Comparison of ENCODE assay signal across 25 mouse cellular contexts in genomic region chr7:134093871-134094270, GRCm38 (mm10).
DNase-seq lines count a peak whose midpoint lies in the region; ATAC-seq and TF ChIP-seq lines count a peak whose summit lies in the region.
"Had no signal": no experiment of that assay in that cellular context is flagged by ENCODE, and none has a peak within 500 bp of the region (broad histone marks: within the 10 kb centered on the region; RNA-seq: fewer than 3 reads in every experiment).

No protein-coding gene starts in this region.

- H3K4me3 ChIP-seq in embryonic facial prominence, embryonic 13.5 days: no peak overlapping the region
- H3K4me3 ChIP-seq in embryonic facial prominence, embryonic 10.5 days: no peak overlapping the region
- H3K4me3 ChIP-seq in midbrain, embryonic 11.5 days (ENCODE audit: low read depth, low read length): no peak overlapping the region
- no peak overlapping the region for H3K4me3 ChIP-seq in midbrain, postnatal 0 days (ENCODE audit: low read depth, low read length)
- no peak overlapping the region for H3K4me3 ChIP-seq in embryonic facial prominence, embryonic 14.5 days (ENCODE audit: low read depth, low read length)
- no peak overlapping the region for H3K4me3 ChIP-seq in limb, embryonic 15.5 days
- H3K4me3 ChIP-seq: heart, embryonic 13.5 days; hindbrain, embryonic 10.5 days; hindbrain, embryonic 15.5 days; layer of hippocampus, adult 2 months; midbrain, embryonic 15.5 days had no signal

- TF ChIP-seq CTCF in midbrain, postnatal 0 days (IDR thresholded peaks at IDR 0.05): no peak

- H3K4me2 ChIP-seq in embryonic facial prominence, embryonic 13.5 days: no peak overlapping the region
- no peak overlapping the region for H3K4me2 ChIP-seq in midbrain, embryonic 11.5 days
- H3K4me2 ChIP-seq in midbrain, postnatal 0 days (ENCODE audit: low read depth, low read length, poor library complexity, severe bottlenecking): no peak overlapping the region
- H3K4me2 ChIP-seq in embryonic facial prominence, embryonic 14.5 days (ENCODE audit: low read depth, low read length): no peak overlapping the region
- no peak overlapping the region for H3K4me2 ChIP-seq in limb, embryonic 15.5 days
- H3K4me2 ChIP-seq: heart, embryonic 13.5 days; hindbrain, embryonic 15.5 days; midbrain, embryonic 15.5 days had no signal

- no peaks in the 10 kb centered on the region for H3K27me3 ChIP-seq in embryonic facial prominence, embryonic 13.5 days
- no peaks in the 10 kb centered on the region for H3K27me3 ChIP-seq in embryonic facial prominence, embryonic 10.5 days (replicated peaks; ENCODE audit: low read depth, poor library complexity, severe bottlenecking)
- no peaks in the 10 kb centered on the region for H3K27me3 ChIP-seq in midbrain, embryonic 11.5 days (ENCODE audit: control insufficient read depth, insufficient read depth, low read length)
- H3K27me3 ChIP-seq in midbrain, postnatal 0 days (ENCODE audit: insufficient read depth, low read length): no peaks in the 10 kb centered on the region
- no peaks in the 10 kb centered on the region for H3K27me3 ChIP-seq in embryonic facial prominence, embryonic 14.5 days (replicated peaks; ENCODE audit: control insufficient read depth, insufficient read depth, low read length)
- H3K27me3 ChIP-seq in limb, embryonic 15.5 days: no peaks in the 10 kb centered on the region
- H3K27me3 ChIP-seq: heart, embryonic 13.5 days; hindbrain, embryonic 15.5 days; midbrain, embryonic 15.5 days had no signal

- H3K9ac ChIP-seq in embryonic facial prominence, embryonic 13.5 days: no peak overlapping the region
- no peak overlapping the region for H3K9ac ChIP-seq in midbrain, embryonic 11.5 days (ENCODE audit: low read length)
- H3K9ac ChIP-seq in midbrain, postnatal 0 days (replicated peaks; ENCODE audit: low read length, poor library complexity, severe bottlenecking): no peak overlapping the region
- H3K9ac ChIP-seq in embryonic facial prominence, embryonic 14.5 days (ENCODE audit: low read depth, low read length): no peak overlapping the region
- H3K9ac ChIP-seq in limb, embryonic 15.5 days: no peak overlapping the region
- H3K9ac ChIP-seq: forebrain, postnatal 0 days; heart, embryonic 13.5 days; hindbrain, embryonic 15.5 days; liver, embryonic 14.5 days; midbrain, embryonic 15.5 days had no signal

- ATAC-seq in embryonic facial prominence, embryonic 13.5 days (ENCODE audit: insufficient number of reproducible peaks, insufficient read depth, low FRiP score, low TSS enrichment, low read depth): no peak
- no peak for ATAC-seq in midbrain, embryonic 11.5 days (ENCODE audit: low FRiP score)
- no peak for ATAC-seq in midbrain, postnatal 0 days (ENCODE audit: low FRiP score)
- ATAC-seq in embryonic facial prominence, embryonic 14.5 days (ENCODE audit: low read depth): no peak
- ATAC-seq in limb, embryonic 15.5 days (ENCODE audit: insufficient number of reproducible peaks, low FRiP score, low TSS enrichment, low read depth): 0 out of 2 replicates have a peak, but pooled peaks have one; percentile 40
- ATAC-seq: CD4-positive, CD25-positive, alpha-beta regulatory T cell, adult 4 months; forebrain, postnatal 0 days; inflammation-experienced regulatory T-cells, adult 6 months; midbrain, embryonic 15.5 days had no signal

- WGBS in embryonic facial prominence, embryonic 13.5 days: 33% methylated on average over 2 of the region's 2 CpGs
- 74% methylated on average over 2 of the region's 2 CpGs for WGBS in embryonic facial prominence, embryonic 10.5 days
- 69% methylated on average over 2 of the region's 2 CpGs for WGBS in midbrain, embryonic 11.5 days
- WGBS in midbrain, postnatal 0 days: 34% methylated on average over 2 of the region's 2 CpGs
- 29% methylated on average over 2 of the region's 2 CpGs for WGBS in embryonic facial prominence, embryonic 14.5 days
- WGBS in limb, embryonic 15.5 days: 22% methylated on average over 2 of the region's 2 CpGs

- DNase-seq in embryonic facial prominence, embryonic 10.5 days (ENCODE audit: low spot score): no peak
- DNase-seq in midbrain, embryonic 11.5 days (ENCODE audit: low spot score, missing footprints): peak; percentile 44
- DNase-seq in midbrain, postnatal 0 days (ENCODE audit: low spot score): no peak
- DNase-seq in embryonic facial prominence, embryonic 14.5 days (ENCODE audit: low spot score): peak; percentile 60
- DNase-seq in layer of hippocampus, postnatal 36 days: no peak
- no peak for DNase-seq in right cerebral cortex, postnatal 4 days
- DNase-seq: cerebellum, adult 18-20 months; cerebellum, postnatal 10 days; forebrain, postnatal 0 days; heart, postnatal 10 days; kidney, adult 11 months; kidney, postnatal 25 days; lung, adult 2 months; lung, postnatal 10 days; thymus, postnatal 4 days had no signal

- H3K4me1 ChIP-seq in embryonic facial prominence, embryonic 13.5 days: peaks cover 30% of the 10 kb centered on the region
- no peaks in the 10 kb centered on the region for H3K4me1 ChIP-seq in embryonic facial prominence, embryonic 10.5 days
- no peaks in the 10 kb centered on the region for H3K4me1 ChIP-seq in midbrain, embryonic 11.5 days (ENCODE audit: control insufficient read depth, insufficient read depth, low read length)
- H3K4me1 ChIP-seq in midbrain, postnatal 0 days (ENCODE audit: insufficient read depth, low read length): peaks cover 2% of the 10 kb centered on the region; the same call in 1 of the 2 replicates
- H3K4me1 ChIP-seq in embryonic facial prominence, embryonic 14.5 days (ENCODE audit: control insufficient read depth, insufficient read depth, low read length): peaks cover 12% of the 10 kb centered on the region
- H3K4me1 ChIP-seq in limb, embryonic 15.5 days: peaks cover 15% of the 10 kb centered on the region
- H3K4me1 ChIP-seq: midbrain, embryonic 15.5 days had no signal

- no peaks in the 10 kb centered on the region for H3K36me3 ChIP-seq in embryonic facial prominence, embryonic 13.5 days
- no peaks in the 10 kb centered on the region for H3K36me3 ChIP-seq in embryonic facial prominence, embryonic 10.5 days (replicated peaks)
- H3K36me3 ChIP-seq in midbrain, embryonic 11.5 days (ENCODE audit: control insufficient read depth, insufficient read depth, low read length): no peaks in the 10 kb centered on the region
- H3K36me3 ChIP-seq in midbrain, postnatal 0 days (ENCODE audit: insufficient read depth, low read length): no peaks in the 10 kb centered on the region
- no peaks in the 10 kb centered on the region for H3K36me3 ChIP-seq in embryonic facial prominence, embryonic 14.5 days (ENCODE audit: control insufficient read depth, insufficient read depth, low read length)
- no peaks in the 10 kb centered on the region for H3K36me3 ChIP-seq in limb, embryonic 15.5 days
- H3K36me3 ChIP-seq: heart, embryonic 13.5 days; hindbrain, embryonic 10.5 days; hindbrain, embryonic 15.5 days; midbrain, embryonic 15.5 days had no signal

- no peaks in the 10 kb centered on the region for H3K9me3 ChIP-seq in embryonic facial prominence, embryonic 13.5 days
- H3K9me3 ChIP-seq in embryonic facial prominence, embryonic 10.5 days: no peaks in the 10 kb centered on the region
- no peaks in the 10 kb centered on the region for H3K9me3 ChIP-seq in midbrain, embryonic 11.5 days (ENCODE audit: control insufficient read depth, low read length)
- H3K9me3 ChIP-seq in midbrain, postnatal 0 days (ENCODE audit: low read length): no peaks in the 10 kb centered on the region
- no peaks in the 10 kb centered on the region for H3K9me3 ChIP-seq in embryonic facial prominence, embryonic 14.5 days (ENCODE audit: control insufficient read depth, low read length)
- H3K9me3 ChIP-seq in limb, embryonic 15.5 days: no peaks in the 10 kb centered on the region
- H3K9me3 ChIP-seq: heart, embryonic 13.5 days; hindbrain, embryonic 10.5 days; hindbrain, embryonic 15.5 days; midbrain, embryonic 15.5 days had no signal

- 0 out of 2 replicates have a peak overlapping the region, but pooled peaks have one; percentile 16 for H3K27ac ChIP-seq in embryonic facial prominence, embryonic 13.5 days
- no peak overlapping the region for H3K27ac ChIP-seq in embryonic facial prominence, embryonic 10.5 days (replicated peaks)
- no peak overlapping the region for H3K27ac ChIP-seq in midbrain, embryonic 11.5 days (ENCODE audit: low read depth, low read length)
- H3K27ac ChIP-seq in midbrain, postnatal 0 days (ENCODE audit: low read depth, low read length): no peak overlapping the region; the same call in 1 of the 2 replicates
- 0 out of 2 replicates have a peak overlapping the region, but pooled peaks have one; percentile 31 for H3K27ac ChIP-seq in embryonic facial prominence, embryonic 14.5 days (replicated peaks; ENCODE audit: low read depth, low read length)
- H3K27ac ChIP-seq in limb, embryonic 15.5 days: peak overlapping the region; percentile 33; the same call in 1 of the 2 replicates
- H3K27ac ChIP-seq: heart, embryonic 13.5 days; hindbrain, embryonic 10.5 days; hindbrain, embryonic 15.5 days; layer of hippocampus, adult 2 months; liver, embryonic 14.5 days; midbrain, embryonic 15.5 days had no signal

Comparison
In these comparisons a context has a peak if more than half of its experiments do, and no peak if none do; other contexts are left out.
1. H3K27ac ChIP-seq: peak in embryonic facial prominence, embryonic 13.5 days (single experiment), embryonic facial prominence, embryonic 14.5 days (single experiment) and limb, embryonic 15.5 days (single experiment); none in embryonic facial prominence, embryonic 10.5 days (single experiment), midbrain, embryonic 11.5 days (single experiment) and midbrain, postnatal 0 days (single experiment).
2. DNase-seq: peak in midbrain, embryonic 11.5 days (single experiment) and embryonic facial prominence, embryonic 14.5 days (single experiment); none in embryonic facial prominence, embryonic 10.5 days (single experiment), midbrain, postnatal 0 days (single experiment), layer of hippocampus, postnatal 36 days (0 of 2) and right cerebral cortex, postnatal 4 days (single experiment).